Mouse (Mus musculus): ENCODE measurements at regions not wholly inside any gene's neighbourhood (a gene's known extent, or its start where the extent isn't known, plus 50 kb on each side); places are given as distances from the start of the nearest gene placed in this dataset.

- intact Hi-C loops (cut with DNase I; ENCODE audit: low total_unique reads) = no loop called here
- DNase-seq = no peak
These were observed 400.6 kb upstream of the Actbl2 start for GRCm38 (mm10) chr13:110854213-110854612.

- intact Hi-C loops (cut with DNase I; ENCODE audit: low total_unique reads) = no loop called here
- DNase-seq = no peak
These were observed 388.8 kb upstream of the Actbl2 start for GRCm38 (mm10) chr13:110865902-110866512.

GRCm38 (mm10) chr13:110866713-110867112 lies 388.1 kb upstream of the Actbl2 start:
- no peak for DNase-seq
- intact Hi-C loops (cut with DNase I; ENCODE audit: low total_unique reads) = no loop called here

- intact Hi-C loops (cut with DNase I; ENCODE audit: low total_unique reads) = no loop called here
- no peak for DNase-seq
These were observed 383.6 kb upstream of the Actbl2 start for GRCm38 (mm10) chr13:110871125-110871775.

GRCm38 (mm10) chr13:110871776-110872135 lies 383.1 kb upstream of the Actbl2 start:
- no peak for DNase-seq
- intact Hi-C loops (cut with DNase I; ENCODE audit: low total_unique reads) = no loop called here

- intact Hi-C loops (cut with DNase I; ENCODE audit: low total_unique reads) = no loop called here
- DNase-seq = no peak
These were observed 373.2 kb upstream of the Actbl2 start for GRCm38 (mm10) chr13:110881573-110881972.

- intact Hi-C loops (cut with DNase I; ENCODE audit: low total_unique reads) = no loop called here
- no peak for DNase-seq
These were observed 372.6 kb upstream of the Actbl2 start for GRCm38 (mm10) chr13:110882173-110882572.

GRCm38 (mm10) chr13:110882661-110883172 lies 372.1 kb upstream of the Actbl2 start:
- no peak for DNase-seq
- intact Hi-C loops (cut with DNase I; ENCODE audit: low total_unique reads) = no loop called here

- DNase-seq = peak; percentile 30
- intact Hi-C loops (cut with DNase I; ENCODE audit: low total_unique reads) = no loop called here
These were observed 360.9 kb upstream of the Actbl2 start for GRCm38 (mm10) chr13:110893909-110894308.

- no peak for DNase-seq
These were observed 359.5 kb upstream of the Actbl2 start for GRCm38 (mm10) chr13:110895349-110895748.

GRCm38 (mm10) chr13:110895900-110896299 lies 358.9 kb upstream of the Actbl2 start:
- DNase-seq = no peak
- intact Hi-C loops (cut with DNase I; ENCODE audit: low total_unique reads) = no loop called here

More at GRCm38 (mm10) chr13:110895349-110895748, 359.5 kb upstream of the Actbl2 start:
- intact Hi-C loops (cut with DNase I; ENCODE audit: low total_unique reads) = no loop called here

- no peak for DNase-seq
- intact Hi-C loops (cut with DNase I; ENCODE audit: low total_unique reads) = no loop called here
These were observed 357.2 kb upstream of the Actbl2 start for GRCm38 (mm10) chr13:110897621-110898020.

GRCm38 (mm10) chr13:110902994-110903644 lies 351.7 kb upstream of the Actbl2 start:
- peak; percentile 93 for DNase-seq
- intact Hi-C loops (cut with DNase I; ENCODE audit: low total_unique reads) = no loop called here

GRCm38 (mm10) chr13:110907319-110907955 lies 347.4 kb upstream of the Actbl2 start:
- DNase-seq = peak; percentile 67
- intact Hi-C loops (cut with DNase I; ENCODE audit: low total_unique reads) = no loop called here

- DNase-seq = no peak
- intact Hi-C loops (cut with DNase I; ENCODE audit: low total_unique reads) = no loop called here
These were observed 342.9 kb upstream of the Actbl2 start for GRCm38 (mm10) chr13:110911866-110912265.

- intact Hi-C loops (cut with DNase I; ENCODE audit: low total_unique reads) = no loop called here
- no peak for DNase-seq
These were observed 341.6 kb upstream of the Actbl2 start for GRCm38 (mm10) chr13:110913177-110913576.

GRCm38 (mm10) chr13:110913687-110914086 lies 341.1 kb upstream of the Actbl2 start:
- DNase-seq = no peak
- intact Hi-C loops (cut with DNase I; ENCODE audit: low total_unique reads) = no loop called here

- DNase-seq = no peak
- intact Hi-C loops (cut with DNase I; ENCODE audit: low total_unique reads) = no loop called here
These were observed 339.7 kb upstream of the Actbl2 start for GRCm38 (mm10) chr13:110915161-110915560.

- DNase-seq = no peak
- intact Hi-C loops (cut with DNase I; ENCODE audit: low total_unique reads) = no loop called here
These were observed 330.9 kb upstream of the Actbl2 start for GRCm38 (mm10) chr13:110923936-110924335.

- intact Hi-C loops (cut with DNase I; ENCODE audit: low total_unique reads) = no loop called here
- no peak for DNase-seq
These were observed 329.9 kb upstream of the Actbl2 start for GRCm38 (mm10) chr13:110924897-110925296.
